Mouse (Mus musculus) heart, embryonic 13.5 days (tissue): ENCODE data around the gene Itln1. TPM values are rescaled to one million over a fixed set of nuclear protein-coding genes. Genes with fewer than 3 reads are reported as not detected.

ENCODE experiments used
- ATAC-seq: fragments of 200-750 bp; cut with Nextera tagmentation; 2 replicates; pipeline ENCODE4 v1.8.0; 2017; ENCODE audit warnings: moderate TSS enrichment; ENCODE audit not compliant: insufficient number of reproducible peaks, low FRiP score, low TSS enrichment; ENCODE audit errors: extremely low read depth
- H3K27ac ChIP-seq: fragments of 300-500 bp; sonication (generic); replicated peaks from 2 replicates; pipeline ENCODE4 v1.5.1; 2015; ENCODE audit warnings: moderate library complexity, mild to moderate bottlenecking, inconsistent platforms
- H3K27me3 ChIP-seq: fragments of 300-500 bp; sonication (generic); replicated peaks from 2 replicates; pipeline ENCODE4 v1.6.1; 2015; ENCODE audit warnings: mild to moderate bottlenecking, inconsistent platforms
- H3K36me3 ChIP-seq: fragments of 300-500 bp; sonication (generic); 2 replicates; pipeline ENCODE4 v1.6.1; 2015; ENCODE audit warnings: mild to moderate bottlenecking, inconsistent platforms
- H3K4me1 ChIP-seq: fragments of 300-500 bp; sonication (generic); 2 replicates; pipeline ENCODE4 v1.6.1; 2015; ENCODE audit warnings: inconsistent platforms
- H3K4me2 ChIP-seq: fragments of 300-500 bp; sonication (generic); 2 replicates; pipeline ENCODE4 v1.6.1; 2015; ENCODE audit warnings: inconsistent platforms, mild to moderate bottlenecking, moderate library complexity
- H3K4me3 ChIP-seq: fragments of 300-500 bp; sonication (generic); 2 replicates; pipeline ENCODE4 v1.5.1; 2015; ENCODE audit warnings: moderate library complexity, mild to moderate bottlenecking, inconsistent platforms
- H3K9ac ChIP-seq: fragments of 300-500 bp; sonication (generic); 2 replicates; pipeline ENCODE4 v1.6.1; 2015; ENCODE audit warnings: inconsistent platforms, mild to moderate bottlenecking, moderate library complexity
- H3K9me3 ChIP-seq: fragments of 300-500 bp; sonication (generic); 2 replicates; pipeline ENCODE4 v1.6.1; 2016; ENCODE audit warnings: inconsistent platforms
- WGBS: fragments of 180-500 bp; shearing (Covaris S2); methylation state at CpG from one replicate; pipeline ENCODE4 v1.1.7; 2015; ENCODE audit warnings: mixed read lengths; 5-methylcytosine and 5-hydroxymethylcytosine counted together
- polyA plus RNA-seq: library from polyadenylated mRNA; unstranded; fragments of >200 nt; fragmentation: Nextera tagmentation; extraction: Ambion mirVana; gene quantifications from 2 replicates; pipeline ENCODE4 v1.2.1, GENCODE M21; 2015

Gene Itln1
- polyA plus RNA-seq, 1 experiment from 2014 or later: not detected

DNA sequence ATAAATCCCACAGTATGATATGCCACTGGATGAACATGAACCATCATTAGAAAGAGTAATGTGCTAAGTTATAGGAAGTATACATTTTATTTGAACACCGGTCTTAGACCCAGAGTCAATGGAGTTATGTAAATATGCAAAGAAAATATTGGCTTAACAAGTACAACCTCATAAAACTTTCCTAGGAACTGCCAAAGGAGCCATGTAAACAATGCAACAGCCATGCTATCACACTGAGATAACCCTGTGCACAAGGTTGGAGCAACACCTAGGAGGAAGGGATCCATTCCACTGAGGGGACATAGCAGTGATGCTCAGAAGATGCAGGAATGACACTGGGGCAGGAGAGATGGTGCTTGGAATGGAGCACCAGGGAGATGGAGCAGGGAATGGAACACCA is 21.3 kb downstream of the Itln1 start:
- 90% methylated on average over 1 of the region's 1 CpGs for WGBS
- Histone ChIP-seq H3K4me2 (no peak overlapping the region), H3K36me3 (no peaks in the 10 kb centered on the region), H3K27me3 (no peaks in the 10 kb centered on the region), H3K9me3 (peaks cover 2% of the 10 kb centered on the region; the same call in 1 of the 2 replicates), H3K4me3 (no peak overlapping the region), H3K27ac (no peak overlapping the region), H3K4me1 (no peaks in the 10 kb centered on the region), H3K9ac (no peak overlapping the region)
- no peak for ATAC-seq

DNA sequence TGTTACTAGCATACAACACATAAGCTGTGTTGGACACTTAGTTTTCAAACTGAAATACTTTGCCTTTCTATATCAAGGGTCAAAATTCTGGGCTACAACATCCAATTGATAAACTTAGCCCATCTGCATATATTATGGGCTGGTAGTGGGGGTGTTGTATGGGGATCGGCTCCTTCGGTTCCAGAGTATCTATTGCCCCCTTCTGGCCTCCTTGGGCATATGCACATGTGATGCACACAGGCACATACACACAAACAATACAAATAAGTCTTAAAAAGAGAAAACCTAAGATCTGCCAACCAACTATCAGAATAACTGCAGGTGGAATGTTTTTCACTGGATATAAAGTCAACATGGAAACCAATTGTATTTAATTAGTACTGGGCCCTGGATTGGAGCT is 21.9 kb downstream of the Itln1 start:
- ATAC-seq: no peak
- Histone ChIP-seq H3K27ac (no peak overlapping the region), H3K9me3 (peaks cover 2% of the 10 kb centered on the region; the same call in 1 of the 2 replicates), H3K4me2 (no peak overlapping the region), H3K4me1 (no peaks in the 10 kb centered on the region), H3K36me3 (no peaks in the 10 kb centered on the region), H3K4me3 (no peak overlapping the region), H3K9ac (no peak overlapping the region), H3K27me3 (no peaks in the 10 kb centered on the region)
- WGBS: 80% methylated on average over 2 of the region's 2 CpGs

- Histone ChIP-seq H3K27ac (no peak overlapping the region), H3K4me3 (peak overlapping the region; percentile 77), H3K4me2 (peak overlapping the region; percentile 83), H3K9me3 (no peaks in the 10 kb centered on the region), H3K36me3 (no peaks in the 10 kb centered on the region), H3K27me3 (no peaks in the 10 kb centered on the region), H3K4me1 (peaks cover 17% of the 10 kb centered on the region), H3K9ac (peak overlapping the region; percentile 93)
- ATAC-seq: no peak
- WGBS: 78% methylated on average over 4 of the region's 4 CpGs
Measured at GRCm38 (mm10) chr1:171504586-171504985, 30.5 kb downstream of the Itln1 start.

DNA sequence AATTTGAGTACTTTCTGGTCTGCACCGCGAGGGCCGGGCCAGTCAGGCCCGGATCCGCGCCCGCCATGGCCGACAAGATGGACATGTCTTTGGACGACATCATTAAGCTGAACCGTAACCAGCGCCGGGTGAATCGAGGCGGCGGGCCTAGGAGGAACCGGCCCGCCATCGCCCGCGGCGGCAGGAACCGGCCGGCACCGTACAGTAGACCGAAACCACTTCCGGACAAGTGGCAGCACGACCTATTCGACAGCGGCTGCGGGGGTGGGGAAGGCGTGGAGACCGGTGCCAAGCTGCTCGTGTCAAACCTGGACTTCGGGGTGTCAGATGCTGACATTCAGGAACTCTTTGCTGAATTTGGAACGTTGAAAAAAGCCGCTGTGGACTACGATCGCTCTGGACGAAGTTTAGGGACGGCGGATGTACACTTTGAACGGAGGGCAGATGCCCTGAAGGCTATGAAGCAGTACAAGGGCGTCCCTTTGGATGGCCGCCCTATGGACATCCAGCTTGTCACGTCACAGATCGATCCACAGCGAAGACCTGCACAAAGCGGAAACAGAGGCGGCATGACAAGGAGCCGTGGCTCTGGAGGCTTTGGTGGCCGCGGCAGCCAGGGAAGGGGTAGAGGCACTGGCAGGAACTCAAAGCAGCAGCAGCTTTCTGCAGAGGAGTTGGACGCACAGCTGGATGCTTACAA is 31.4 kb downstream of the Itln1 start:
- Histone ChIP-seq H3K9me3 (no peaks in the 10 kb centered on the region), H3K4me3 (peak overlapping the region; percentile 77), H3K27ac (peak overlapping the region; percentile 97), H3K4me2 (peak overlapping the region; percentile 83), H3K9ac (peak overlapping the region; percentile 93), H3K4me1 (peaks cover 17% of the 10 kb centered on the region), H3K27me3 (no peaks in the 10 kb centered on the region), H3K36me3 (no peaks in the 10 kb centered on the region)
- under 1% methylated on average over 53 of the region's 53 CpGs for WGBS
- peak; percentile 59 for ATAC-seq

DNA sequence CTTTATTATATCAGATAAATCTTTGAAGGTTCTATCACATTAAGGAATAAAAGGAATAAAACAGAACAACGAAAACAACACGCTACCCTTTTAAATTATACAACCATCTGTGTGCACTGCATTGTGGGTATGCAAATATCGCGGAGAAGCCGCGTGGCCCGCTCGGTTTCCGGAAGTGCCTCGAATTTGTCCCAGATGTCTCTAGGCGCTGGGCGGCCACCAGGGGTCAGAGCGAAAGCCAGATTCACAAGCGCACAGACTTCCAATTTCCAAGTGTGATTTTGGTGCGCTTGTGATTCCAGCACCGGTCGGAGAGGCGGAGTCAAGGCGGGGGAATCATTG is 31.9 kb downstream of the Itln1 start, which contains the start of gene Alyref2:
Gene Alyref2, plus strand, starts transcription at position 229 of the 342 bp plus-strand sequence.
- H3K4me2 ChIP-seq: peak within 1 kb of the TSS; percentile 83
- ATAC-seq: peak; percentile 81
- peak within 1 kb of the TSS; percentile 93 for H3K9ac ChIP-seq
- peaks cover 17% of the 10 kb centered on the region for H3K4me1 ChIP-seq
- no peaks in the 10 kb centered on the region for H3K36me3 ChIP-seq
- no peaks in the 10 kb centered on the region for H3K27me3 ChIP-seq
- no peaks in the 10 kb centered on the region for H3K9me3 ChIP-seq
- H3K27ac ChIP-seq: peak within 1 kb of the TSS; percentile 97
- WGBS: 0% methylated on average over 19 of the region's 19 CpGs
- peak within 1 kb of the TSS; percentile 77 for H3K4me3 ChIP-seq

DNA sequence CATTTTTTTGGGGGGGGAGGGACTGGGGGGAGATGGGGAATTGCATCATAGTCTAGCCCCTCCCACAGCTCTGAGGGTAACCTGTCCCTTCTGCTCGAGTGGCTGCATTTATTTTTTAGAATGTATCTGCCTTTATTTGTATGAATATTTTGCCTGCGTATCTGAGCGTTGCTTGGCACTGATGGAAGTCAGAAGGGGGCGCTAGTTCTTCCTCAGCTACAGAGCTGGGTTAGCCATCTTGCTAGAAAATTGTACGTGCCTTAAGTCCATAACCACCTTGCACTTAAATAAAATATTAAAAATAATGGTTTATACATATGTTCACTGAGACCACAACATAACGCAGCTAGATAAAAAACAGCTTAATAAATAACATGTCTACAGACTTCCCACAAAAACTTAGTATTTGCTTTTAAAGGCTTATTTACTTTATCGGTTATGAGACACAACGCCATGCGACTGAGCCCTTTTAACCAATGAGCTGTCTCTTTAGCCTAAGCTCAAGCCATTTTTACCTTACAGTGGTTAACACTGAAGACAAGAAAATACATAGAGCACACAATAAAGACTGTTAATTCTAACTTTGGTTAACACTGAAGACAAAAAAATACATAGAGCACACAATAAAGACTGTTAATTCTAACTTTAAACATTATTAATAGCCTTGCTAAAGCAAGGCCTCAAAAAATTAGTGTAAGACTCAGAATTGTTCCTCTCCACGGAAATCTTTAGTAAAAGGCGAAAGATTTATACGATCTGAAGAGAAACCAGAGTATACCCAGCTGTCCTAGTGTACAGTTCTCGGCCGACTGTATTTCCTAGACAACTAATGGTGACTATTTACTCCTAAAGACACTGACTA is 32.5 kb downstream of the Itln1 start:
- H3K4me3 ChIP-seq: peak overlapping the region; percentile 77
- H3K27me3 ChIP-seq: no peaks in the 10 kb centered on the region
- peak overlapping the region; percentile 57; the same call in 1 of the 2 replicates for H3K9ac ChIP-seq
- 0 out of 2 replicates have a peak, but pooled peaks cover under 1% of the 10 kb centered on the region for H3K9me3 ChIP-seq
- H3K27ac ChIP-seq: peak overlapping the region; percentile 97
- peak; percentile 67 for ATAC-seq
- no peaks in the 10 kb centered on the region for H3K36me3 ChIP-seq
- peak overlapping the region; percentile 83 for H3K4me2 ChIP-seq
- peaks cover 17% of the 10 kb centered on the region for H3K4me1 ChIP-seq
- under 1% methylated on average over 14 of the region's 14 CpGs for WGBS

DNA sequence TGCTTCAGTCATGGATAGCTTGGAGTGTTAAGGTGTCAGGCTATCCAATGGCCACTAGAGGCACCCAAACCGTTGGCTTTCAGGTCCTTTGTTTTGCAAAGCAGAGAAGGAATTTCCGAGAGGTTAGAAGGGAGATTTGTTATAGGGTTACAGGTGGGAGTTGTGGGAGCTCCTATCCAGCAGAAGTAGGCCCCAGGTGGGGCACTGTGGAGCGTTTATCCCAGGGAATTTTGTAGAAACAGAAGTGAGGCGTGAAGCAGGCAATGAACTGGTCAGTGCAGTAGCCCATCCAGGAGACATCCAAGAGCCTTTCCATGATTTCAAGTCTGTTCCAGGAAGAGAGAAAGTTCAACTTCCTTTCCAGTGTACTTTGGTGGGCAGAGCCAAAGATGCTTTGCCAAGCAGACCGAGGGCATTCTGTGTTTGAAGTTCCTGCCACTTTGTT is 33.4 kb downstream of the Itln1 start:
- H3K36me3 ChIP-seq: no peaks in the 10 kb centered on the region
- H3K9me3 ChIP-seq: peaks cover 5% of the 10 kb centered on the region; the same call in 1 of the 2 replicates
- H3K9ac ChIP-seq: peak overlapping the region; percentile 73
- H3K4me2 ChIP-seq: peak overlapping the region; percentile 83
- WGBS: 8% methylated on average over 5 of the region's 5 CpGs
- ATAC-seq: no peak
- peak overlapping the region; percentile 39 for H3K4me3 ChIP-seq
- H3K27me3 ChIP-seq: no peaks in the 10 kb centered on the region
- H3K4me1 ChIP-seq: peaks cover 17% of the 10 kb centered on the region
- peak overlapping the region; percentile 97 for H3K27ac ChIP-seq

DNA sequence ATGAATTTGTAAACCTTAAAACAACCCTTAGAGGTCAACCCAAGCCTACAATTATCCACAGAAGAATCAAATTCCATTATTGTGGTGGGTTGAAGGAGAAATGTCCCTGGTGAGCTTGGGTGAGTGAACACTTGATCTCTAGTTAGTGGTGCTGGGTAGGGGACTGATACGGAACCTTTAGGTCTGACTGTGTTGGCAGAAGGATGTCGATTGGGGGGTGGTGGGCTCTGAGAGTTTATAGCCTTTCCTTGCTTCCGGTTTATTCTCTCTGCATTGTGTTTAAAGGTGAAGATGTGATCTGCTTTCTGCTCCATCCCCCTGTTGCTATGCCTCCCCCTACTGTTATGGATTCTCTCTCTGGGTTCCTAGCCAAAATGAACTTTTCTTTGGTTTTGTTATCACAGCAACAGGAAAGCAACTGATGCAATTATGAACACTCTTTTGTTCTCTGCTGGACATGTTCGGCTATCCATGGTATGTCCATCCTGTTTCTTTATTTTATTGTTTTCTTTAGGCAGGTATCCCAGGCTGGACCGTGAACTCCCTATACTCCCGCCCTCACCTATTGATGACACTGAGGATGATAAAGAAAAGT is 34.0 kb downstream of the Itln1 start:
- H3K27ac ChIP-seq: peak overlapping the region; percentile 97; the same call in 1 of the 2 replicates
- H3K4me2 ChIP-seq: peak overlapping the region; percentile 83
- H3K9me3 ChIP-seq: peaks cover 5% of the 10 kb centered on the region; the same call in 1 of the 2 replicates
- ATAC-seq: no peak
- peaks cover 17% of the 10 kb centered on the region for H3K4me1 ChIP-seq
- H3K27me3 ChIP-seq: no peaks in the 10 kb centered on the region
- no peaks in the 10 kb centered on the region for H3K36me3 ChIP-seq
- H3K9ac ChIP-seq: no peak overlapping the region
- no peak overlapping the region for H3K4me3 ChIP-seq
- WGBS: 50% methylated on average over 6 of the region's 6 CpGs

DNA sequence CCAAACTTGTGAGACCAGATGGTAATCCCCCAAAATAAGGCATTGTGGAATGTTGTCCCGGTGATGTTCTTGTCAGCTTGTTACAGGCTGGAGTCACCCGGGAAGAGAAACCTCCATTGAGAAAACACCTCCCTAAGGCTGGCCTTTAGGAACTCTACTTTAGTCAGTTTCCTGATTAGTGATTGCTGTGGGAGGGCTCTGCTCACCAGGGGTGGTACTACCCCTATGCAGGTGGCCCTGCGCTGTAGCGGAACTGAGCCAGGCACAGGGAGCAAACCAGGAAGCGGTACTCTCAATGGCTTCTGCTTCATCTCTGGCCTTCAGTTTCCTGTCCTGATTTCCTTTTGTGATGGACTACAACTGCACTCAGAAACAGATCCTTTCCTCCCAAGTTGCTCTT is 35.2 kb downstream of the Itln1 start:
- peaks cover 17% of the 10 kb centered on the region for H3K4me1 ChIP-seq
- ATAC-seq: no peak
- no peaks in the 10 kb centered on the region for H3K27me3 ChIP-seq
- no peak overlapping the region for H3K4me3 ChIP-seq
- H3K27ac ChIP-seq: no peak overlapping the region
- H3K4me2 ChIP-seq: no peak overlapping the region
- peaks cover 5% of the 10 kb centered on the region; the same call in 1 of the 2 replicates for H3K9me3 ChIP-seq
- no peaks in the 10 kb centered on the region for H3K36me3 ChIP-seq
- H3K9ac ChIP-seq: no peak overlapping the region
- WGBS: 56% methylated on average over 5 of the region's 5 CpGs

- H3K27ac ChIP-seq: no peak overlapping the region
- no peaks in the 10 kb centered on the region for H3K27me3 ChIP-seq
- no peaks in the 10 kb centered on the region for H3K36me3 ChIP-seq
- no peak for ATAC-seq
- no peak overlapping the region for H3K4me3 ChIP-seq
- H3K9ac ChIP-seq: no peak overlapping the region
- H3K4me1 ChIP-seq: no peaks in the 10 kb centered on the region
- H3K9me3 ChIP-seq: peaks cover 21% of the 10 kb centered on the region
- WGBS: 86% methylated on average over 6 of the region's 6 CpGs
- H3K4me2 ChIP-seq: no peak overlapping the region
Measured at GRCm38 (mm10) chr1:171495371-171495770, 39.7 kb downstream of the Itln1 start.

GRCm38 (mm10) chr1:171494241-171494640 is 40.9 kb downstream of the Itln1 start:
- 88% methylated on average over 13 of the region's 13 CpGs for WGBS

More at GRCm38 (mm10) chr1:171494241-171494640, 40.9 kb downstream of the Itln1 start:
- Histone ChIP-seq H3K4me2 (no peak overlapping the region), H3K27me3 (no peaks in the 10 kb centered on the region), H3K9ac (no peak overlapping the region), H3K36me3 (no peaks in the 10 kb centered on the region), H3K9me3 (peaks cover 28% of the 10 kb centered on the region), H3K27ac (no peak overlapping the region), H3K4me3 (no peak overlapping the region), H3K4me1 (no peaks in the 10 kb centered on the region)
- no peak for ATAC-seq
